Mouse (Mus musculus) neural tube, embryonic 15.5 days (tissue): ENCODE results near the gene Ankrd23. TPM values are rescaled to one million over a fixed set of nuclear protein-coding genes. Genes with fewer than 3 reads are reported as not detected.

Source experiments
- ATAC-seq: fragments of 200-750 bp; cut with Nextera tagmentation; 2 replicates; pipeline ENCODE4 v1.8.0; 2017; ENCODE audit warnings: mild to moderate bottlenecking, moderate TSS enrichment, moderate library complexity; ENCODE audit not compliant: low FRiP score
- H3K27ac ChIP-seq: fragments of 300-500 bp; sonication (generic); replicated peaks from 2 replicates; pipeline ENCODE4 v1.5.1; 2015; ENCODE audit warnings: mild to moderate bottlenecking, inconsistent platforms
- H3K27me3 ChIP-seq: fragments of 300-500 bp; sonication (generic); replicated peaks from 2 replicates; pipeline ENCODE4 v1.6.1; 2015; ENCODE audit warnings: inconsistent platforms
- H3K36me3 ChIP-seq: fragments of 300-500 bp; sonication (generic); 2 replicates; pipeline ENCODE4 v1.6.1; 2015; ENCODE audit warnings: inconsistent platforms
- H3K4me1 ChIP-seq: fragments of 300-500 bp; sonication (generic); 2 replicates; pipeline ENCODE4 v1.6.1; 2015; ENCODE audit warnings: inconsistent platforms
- H3K4me2 ChIP-seq: fragments of 300-500 bp; sonication (generic); 2 replicates; pipeline ENCODE4 v1.6.1; 2015; ENCODE audit warnings: inconsistent platforms, mild to moderate bottlenecking, moderate library complexity
- H3K4me3 ChIP-seq: fragments of 300-500 bp; sonication (generic); replicated peaks from 2 replicates; pipeline ENCODE4 v1.5.1; 2015; ENCODE audit warnings: mild to moderate bottlenecking, inconsistent platforms
- H3K9ac ChIP-seq: fragments of 300-500 bp; sonication (generic); replicated peaks from 2 replicates; pipeline ENCODE4 v1.6.1; 2015; ENCODE audit warnings: mild to moderate bottlenecking, inconsistent platforms
- H3K9me3 ChIP-seq: fragments of 300-500 bp; sonication (generic); replicated peaks from 2 replicates; pipeline ENCODE4 v1.6.1; 2016; ENCODE audit warnings: inconsistent platforms
- WGBS: fragments of 180-500 bp; shearing (Covaris S2); methylation state at CpG from one replicate; pipeline ENCODE4 v1.1.7; 2015; ENCODE audit warnings: mixed read lengths; 5-methylcytosine and 5-hydroxymethylcytosine counted together
- polyA plus RNA-seq: library from polyadenylated mRNA; unstranded; fragments of >200 nt; fragmentation: Nextera tagmentation; extraction: Ambion mirVana; gene quantifications from 2 replicates; pipeline ENCODE4 v1.2.1, GENCODE M21; 2015

Gene Ankrd23
- polyA plus RNA-seq, 1 experiment from 2014 or later: 21.6 TPM

DNA sequence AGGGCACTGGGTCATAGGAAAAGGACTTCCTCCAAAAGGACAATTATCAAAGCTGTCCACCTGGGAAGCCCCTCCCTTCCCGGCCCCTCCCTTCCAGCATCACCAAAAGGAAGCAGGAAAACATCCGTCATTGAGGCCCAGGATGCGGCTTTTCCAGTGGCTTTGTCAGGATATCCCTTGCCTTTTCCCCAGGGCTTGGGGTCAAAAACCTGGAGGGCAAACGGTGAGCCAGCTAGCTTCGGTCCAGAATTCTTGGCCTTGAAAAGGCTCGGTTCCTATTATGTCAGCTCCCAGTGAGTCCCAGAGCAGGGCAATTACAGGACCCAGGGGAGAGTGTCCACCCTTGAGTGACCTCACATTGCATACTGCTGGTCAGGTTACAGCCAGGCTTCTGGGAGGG lies 24.2 kb upstream of the Ankrd23 start:
- Histone ChIP-seq H3K36me3 (no peaks in the 10 kb centered on the region), H3K4me3 (no peak overlapping the region), H3K4me2 (no peak overlapping the region), H3K9me3 (no peaks in the 10 kb centered on the region), H3K9ac (no peak overlapping the region), H3K4me1 (peaks cover 16% of the 10 kb centered on the region), H3K27me3 (no peaks in the 10 kb centered on the region), H3K27ac (no peak overlapping the region)
- ATAC-seq: no peak
- 48% methylated on average over 6 of the region's 6 CpGs for WGBS

- Histone ChIP-seq H3K4me3 (no peak overlapping the region), H3K27me3 (no peaks in the 10 kb centered on the region), H3K4me1 (peaks cover 26% of the 10 kb centered on the region), H3K27ac (no peak overlapping the region), H3K4me2 (no peak overlapping the region), H3K9ac (no peak overlapping the region), H3K9me3 (no peaks in the 10 kb centered on the region), H3K36me3 (no peaks in the 10 kb centered on the region)
- ATAC-seq: no peak
- 61% methylated on average over 5 of the region's 5 CpGs for WGBS
These were observed 23.2 kb upstream of the Ankrd23 start for GRCm38 (mm10) chr1:36559888-36560287.

- Histone ChIP-seq H3K4me1 (peaks cover 32% of the 10 kb centered on the region), H3K9me3 (no peaks in the 10 kb centered on the region), H3K27me3 (no peaks in the 10 kb centered on the region), H3K27ac (no peak overlapping the region), H3K4me3 (no peak overlapping the region), H3K9ac (no peak overlapping the region), H3K4me2 (peak overlapping the region; percentile 95; the same call in 1 of the 2 replicates), H3K36me3 (0 out of 2 replicates have a peak, but pooled peaks cover 6% of the 10 kb centered on the region)
- WGBS: 5% methylated on average over 4 of the region's 4 CpGs
- ATAC-seq: no peak
These were observed 22.6 kb upstream of the Ankrd23 start for GRCm38 (mm10) chr1:36559256-36559655.

- peaks cover 14% of the 10 kb centered on the region for H3K36me3 ChIP-seq
- peak within 1 kb of the TSS; percentile 96 for H3K4me3 ChIP-seq
- H3K4me2 ChIP-seq: peak within 1 kb of the TSS; percentile 95
- peak within 1 kb of the TSS; percentile 97 for H3K9ac ChIP-seq
- H3K27me3 ChIP-seq: no peaks in the 10 kb centered on the region
- peak; percentile 68 for ATAC-seq
- under 1% methylated on average over 51 of the region's 69 CpGs for WGBS
- peaks cover 40% of the 10 kb centered on the region for H3K4me1 ChIP-seq
- no peaks in the 10 kb centered on the region for H3K9me3 ChIP-seq
- peak within 1 kb of the TSS; percentile 96 for H3K27ac ChIP-seq
These were observed 21.6 kb upstream of the Ankrd23 start, which contains the start of gene Sema4c for GRCm38 (mm10) chr1:36558031-36558993. Gene Sema4c (minus strand): TSS chr1:36558349.

DNA sequence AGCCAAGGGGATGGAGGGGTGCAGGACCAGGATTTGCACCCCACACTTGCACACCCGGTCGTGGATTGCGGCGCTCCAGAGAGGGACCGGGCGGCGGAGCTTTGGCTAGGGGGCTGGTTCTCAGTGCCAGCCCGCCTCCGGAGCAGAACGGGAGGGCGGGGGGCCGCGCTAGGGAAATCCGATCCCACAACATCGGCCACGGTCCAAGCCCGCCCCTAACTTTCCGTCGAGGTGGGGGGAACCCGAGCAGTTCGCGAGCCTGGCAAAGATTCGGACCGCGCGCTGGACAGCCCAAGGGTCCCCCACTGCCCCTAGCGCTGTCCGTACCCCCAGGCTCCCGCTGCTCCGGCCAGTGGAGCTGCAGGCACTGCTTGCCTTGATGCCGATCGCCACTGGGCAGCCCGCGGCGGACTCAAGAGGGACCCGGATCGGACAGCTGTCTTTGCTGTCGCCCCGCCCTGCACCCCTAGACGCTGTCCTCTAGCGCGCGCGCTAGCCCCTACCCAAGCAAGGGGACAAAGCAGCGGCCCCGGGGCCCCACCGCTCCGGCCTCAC lies 20.9 kb upstream of the Ankrd23 start:
- peak overlapping the region; percentile 95 for H3K4me2 ChIP-seq
- H3K4me3 ChIP-seq: peak overlapping the region; percentile 96
- WGBS: 0% methylated on average over 47 of the region's 48 CpGs
- H3K4me1 ChIP-seq: peaks cover 40% of the 10 kb centered on the region
- peaks cover 22% of the 10 kb centered on the region for H3K36me3 ChIP-seq
- H3K9me3 ChIP-seq: no peaks in the 10 kb centered on the region
- no peaks in the 10 kb centered on the region for H3K27me3 ChIP-seq
- peak; percentile 68 for ATAC-seq
- H3K9ac ChIP-seq: peak overlapping the region; percentile 97
- H3K27ac ChIP-seq: peak overlapping the region; percentile 96

DNA sequence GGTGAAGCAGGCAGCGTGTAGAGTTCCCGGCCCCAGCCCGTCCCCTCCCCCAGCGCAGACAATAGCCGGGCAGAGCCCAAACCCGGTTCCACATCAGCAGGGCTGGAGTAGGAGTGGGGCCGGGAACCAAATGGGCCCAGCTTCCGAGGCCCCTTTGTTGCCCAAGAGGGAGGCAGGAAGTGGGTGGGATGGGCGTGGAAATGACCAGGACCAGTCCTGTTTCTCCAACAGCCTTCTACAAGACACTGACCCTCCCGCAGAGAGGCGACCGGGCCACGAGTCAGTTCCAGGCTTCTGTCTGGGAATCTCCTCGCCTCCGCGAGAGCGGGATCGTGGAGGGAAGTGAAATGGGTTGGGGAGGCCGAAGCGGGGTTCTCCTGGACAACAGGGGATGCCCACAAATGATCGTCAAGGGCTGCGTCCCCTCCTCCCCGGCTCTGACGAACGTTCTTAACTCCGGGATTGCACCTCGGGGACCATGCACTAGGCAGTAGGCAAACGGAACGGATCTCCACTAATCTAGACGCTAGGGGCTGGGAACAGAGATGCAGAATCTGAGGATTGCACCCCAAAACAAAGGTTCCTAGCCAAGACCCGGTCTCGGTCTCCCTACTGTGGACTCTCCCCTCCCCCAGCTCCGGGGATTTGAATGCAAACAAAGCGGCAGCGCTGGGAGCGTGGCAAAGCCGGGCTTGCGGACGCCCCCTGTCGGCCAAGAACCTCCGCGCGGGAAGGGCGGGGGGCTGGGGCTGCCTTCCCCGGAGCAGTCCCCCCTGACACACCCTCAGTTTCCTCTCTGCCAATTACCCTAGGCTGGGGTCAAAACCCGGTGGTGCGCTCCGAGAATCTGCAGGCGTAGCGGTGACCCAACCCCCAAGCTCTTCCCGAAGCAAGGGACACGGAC lies 20.1 kb upstream of the Ankrd23 start:
- H3K27me3 ChIP-seq: no peaks in the 10 kb centered on the region
- peaks cover 40% of the 10 kb centered on the region for H3K4me1 ChIP-seq
- H3K4me3 ChIP-seq: peak overlapping the region; percentile 96
- ATAC-seq: peak; percentile 84
- peaks cover 29% of the 10 kb centered on the region for H3K36me3 ChIP-seq
- peak overlapping the region; percentile 96 for H3K27ac ChIP-seq
- peak overlapping the region; percentile 95 for H3K4me2 ChIP-seq
- WGBS: under 1% methylated on average over 50 of the region's 52 CpGs
- H3K9me3 ChIP-seq: no peaks in the 10 kb centered on the region
- peak overlapping the region; percentile 97 for H3K9ac ChIP-seq

GRCm38 (mm10) chr1:36555798-36556395 lies 19.2 kb upstream of the Ankrd23 start:
- H3K4me1 ChIP-seq: peaks cover 45% of the 10 kb centered on the region
- no peaks in the 10 kb centered on the region for H3K9me3 ChIP-seq
- H3K27ac ChIP-seq: peak overlapping the region; percentile 96
- WGBS: 1% methylated on average over 8 of the region's 8 CpGs
- ATAC-seq: no peak
- peak overlapping the region; percentile 97 for H3K9ac ChIP-seq
- peaks cover 38% of the 10 kb centered on the region for H3K36me3 ChIP-seq
- no peaks in the 10 kb centered on the region for H3K27me3 ChIP-seq
- peak overlapping the region; percentile 95 for H3K4me2 ChIP-seq
- H3K4me3 ChIP-seq: peak overlapping the region; percentile 96

DNA sequence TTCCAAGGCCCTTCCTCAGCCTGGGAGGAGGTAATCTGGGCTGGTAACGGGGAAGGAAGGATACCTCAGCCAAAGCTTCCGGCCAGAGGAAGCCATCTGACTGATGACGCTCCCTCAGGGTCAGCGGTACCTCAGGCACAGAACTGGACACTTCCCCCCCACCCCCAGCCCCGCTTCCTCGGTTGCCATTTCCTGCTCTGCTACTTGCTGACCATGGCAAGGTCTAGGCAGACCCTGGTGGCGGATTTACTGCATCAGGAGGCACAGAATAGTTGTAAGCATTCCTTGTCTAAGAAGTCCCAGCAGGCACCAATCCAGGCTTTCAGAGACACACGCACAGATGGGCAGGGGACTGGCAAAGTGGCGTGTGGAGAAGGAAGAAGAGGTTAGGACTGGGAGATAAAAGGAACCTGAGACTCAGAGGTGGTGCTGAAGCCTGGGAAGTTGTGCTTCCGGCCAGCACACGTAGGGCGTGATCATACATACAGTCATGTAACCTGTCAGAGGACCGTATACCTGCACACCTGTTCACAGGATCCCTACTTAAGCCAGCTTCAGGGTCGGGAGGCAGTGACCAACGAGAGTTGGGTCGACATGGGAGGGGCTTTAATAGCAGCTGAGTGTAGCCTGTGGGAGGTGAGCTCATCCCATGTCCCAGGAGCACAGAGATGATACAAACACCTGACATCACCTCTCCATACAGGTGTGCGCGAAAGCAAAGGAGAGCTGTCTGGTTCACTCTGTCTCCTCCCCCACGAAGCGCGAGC lies 18.1 kb upstream of the Ankrd23 start:
- ATAC-seq: no peak
- peak overlapping the region; percentile 96 for H3K4me3 ChIP-seq
- peaks cover 48% of the 10 kb centered on the region for H3K36me3 ChIP-seq
- peak overlapping the region; percentile 95 for H3K4me2 ChIP-seq
- peak overlapping the region; percentile 96 for H3K27ac ChIP-seq
- WGBS: 58% methylated on average over 21 of the region's 21 CpGs
- H3K9ac ChIP-seq: peak overlapping the region; percentile 97
- peaks cover 49% of the 10 kb centered on the region for H3K4me1 ChIP-seq
- H3K27me3 ChIP-seq: no peaks in the 10 kb centered on the region
- H3K9me3 ChIP-seq: no peaks in the 10 kb centered on the region

- Histone ChIP-seq H3K4me3 (no peak overlapping the region), H3K4me2 (no peak overlapping the region), H3K9me3 (no peaks in the 10 kb centered on the region), H3K27ac (no peak overlapping the region), H3K9ac (no peak overlapping the region), H3K27me3 (no peaks in the 10 kb centered on the region), H3K4me1 (peaks cover 59% of the 10 kb centered on the region), H3K36me3 (peaks cover 58% of the 10 kb centered on the region)
- 92% methylated on average over 16 of the region's 16 CpGs for WGBS
- ATAC-seq: no peak
These were observed 15.8 kb upstream of the Ankrd23 start for GRCm38 (mm10) chr1:36552506-36552905.

GRCm38 (mm10) chr1:36551904-36552303 lies 15.2 kb upstream of the Ankrd23 start:
- Histone ChIP-seq H3K27ac (no peak overlapping the region), H3K36me3 (peaks cover 58% of the 10 kb centered on the region), H3K9me3 (no peaks in the 10 kb centered on the region), H3K9ac (no peak overlapping the region), H3K27me3 (no peaks in the 10 kb centered on the region), H3K4me3 (no peak overlapping the region), H3K4me2 (no peak overlapping the region), H3K4me1 (peaks cover 62% of the 10 kb centered on the region)
- no peak for ATAC-seq
- 93% methylated on average over 17 of the region's 17 CpGs for WGBS
